Mouse (Mus musculus) heart, postnatal 0 days (tissue): Measurements from ENCODE around the gene Gm40193. TPM values are rescaled to one million over a fixed set of nuclear protein-coding genes. Genes with fewer than 3 reads are reported as not detected.

Source experiments
- ATAC-seq: fragments of 200-750 bp; cut with Nextera tagmentation; 2 replicates; pipeline ENCODE4 v1.8.0; 2017; ENCODE audit warnings: low read depth, moderate number of reproducible peaks, moderate library complexity; ENCODE audit not compliant: insufficient read depth
- DNase-seq: peaks from one replicate; pipeline ENCODE4 v3.0.0-alpha.2; 2016; ENCODE audit warnings: low spot score
- H3K27ac ChIP-seq: fragments of 300-500 bp; sonication (generic); 2 replicates; pipeline ENCODE4 v1.5.1; 2014; ENCODE audit warnings: low read depth, mild to moderate bottlenecking
- H3K27me3 ChIP-seq: fragments of 300-500 bp; sonication (generic); 2 replicates; pipeline ENCODE4 v1.6.1; 2014; ENCODE audit warnings: low read length, mixed read lengths; ENCODE audit not compliant: control insufficient read depth, insufficient read depth
- H3K36me3 ChIP-seq: fragments of 300-500 bp; sonication (generic); replicated peaks from 2 replicates; pipeline ENCODE4 v1.6.1; 2014; ENCODE audit warnings: low read length, mixed read lengths; ENCODE audit not compliant: control insufficient read depth, insufficient read depth
- H3K4me1 ChIP-seq: fragments of 300-500 bp; sonication (generic); 2 replicates; pipeline ENCODE4 v1.6.1; 2014; ENCODE audit warnings: antibody characterized with exemption; ENCODE audit not compliant: control insufficient read depth, insufficient read depth
- H3K4me2 ChIP-seq: fragments of 300-500 bp; sonication (generic); 2 replicates; pipeline ENCODE4 v1.6.1; 2014; ENCODE audit warnings: low read depth, mild to moderate bottlenecking, low read length, moderate library complexity
- H3K4me3 ChIP-seq: fragments of 300-500 bp; sonication (generic); 2 replicates; pipeline ENCODE4 v1.5.1; 2014; ENCODE audit warnings: low read depth, low read length
- H3K9ac ChIP-seq: fragments of 300-500 bp; sonication (generic); replicated peaks from 2 replicates; pipeline ENCODE4 v1.6.1; 2014; ENCODE audit warnings: low read depth, low read length, mixed read lengths
- H3K9me3 ChIP-seq: fragments of 300-500 bp; sonication (generic); replicated peaks from 2 replicates; pipeline ENCODE4 v1.6.1; 2016; ENCODE audit warnings: low read length; ENCODE audit not compliant: control insufficient read depth
- CTCF ChIP-seq: IDR thresholded peaks from 2 replicates; pipeline ENCODE4 v1.5.1; 2016; ENCODE audit warnings: antibody characterized with exemption, control low read depth, low read depth
- EP300 ChIP-seq: IDR thresholded peaks from 2 replicates; pipeline ENCODE4 v1.6.1; 2016; ENCODE audit warnings: antibody characterized with exemption, low read depth
- WGBS: fragments of 180-500 bp; shearing (Covaris S2); extraction: QIAGEN DNeasy Blood & Tissue Kit; methylation state at CpG from one replicate; pipeline ENCODE4 v1.1.7; 2014; 5-methylcytosine and 5-hydroxymethylcytosine counted together
- polyA plus RNA-seq: library from polyadenylated mRNA; unstranded; fragments of >200 nt; fragmentation: Nextera tagmentation; extraction: Ambion mirVana; gene quantifications from 2 replicates; pipeline ENCODE4 v1.2.1, GENCODE M21; 2015
- total RNA-seq: library from RNA; depleted of rRNA; stranded (reverse); fragments of >200 nt; gene quantifications from 2 replicates; pipeline ENCODE4 v1.2.3, GENCODE M21; 2014; ENCODE audit warnings: low replicate concordance; rRNA removed

Gm40193 gene
- total and polyA plus RNA-seq, 2 experiments from 2014 or later = not detected

GRCm38 (mm10) chr11:70487816-70488215 lies 44.9 kb downstream of the Gm40193 start:
- Histone ChIP-seq H3K27me3 (no peaks in the 10 kb centered on the region), H3K9me3 (0 out of 2 replicates have a peak, but pooled peaks cover 4% of the 10 kb centered on the region), H3K36me3 (no peaks in the 10 kb centered on the region), H3K9ac (no peak overlapping the region), H3K4me1 (no peaks in the 10 kb centered on the region), H3K4me3 (no peak overlapping the region), H3K27ac (no peak overlapping the region), H3K4me2 (no peak overlapping the region)
- DNase-seq (no peak), ATAC-seq (no peak)
- WGBS = 24% methylated on average over 4 of the region's 4 CpGs
- no peak for TF ChIP-seq EP300

GRCm38 (mm10) chr11:70485498-70485897 lies 47.2 kb downstream of the Gm40193 start:
- Histone ChIP-seq H3K9ac (no peak overlapping the region), H3K4me1 (no peaks in the 10 kb centered on the region), H3K27me3 (no peaks in the 10 kb centered on the region), H3K9me3 (no peaks in the 10 kb centered on the region), H3K27ac (no peak overlapping the region), H3K36me3 (no peaks in the 10 kb centered on the region), H3K4me2 (no peak overlapping the region), H3K4me3 (no peak overlapping the region)
- ATAC-seq (no peak), DNase-seq (no peak)
- WGBS = 48% methylated on average over 2 of the region's 2 CpGs
- TF ChIP-seq CTCF (no peak), EP300 (no peak)

Other genes with a start within 250 kb of the Gm40193 start
- gene Alox12e, start 210.3 kb downstream of the Gm40193 start, total RNA-seq = not detected in 2 replicates
- 0.05 TPM in 1 of 2 replicates, not detected in the other for gene Alox12e, start 210.3 kb downstream of the Gm40193 start, polyA plus RNA-seq
- 0.23 TPM in 1 of 2 replicates, not detected in the other for gene Alox15, start 180.9 kb downstream of the Gm40193 start, total RNA-seq
- 0.11 and 0.22 TPM in 2 replicates for gene Alox15, start 180.9 kb downstream of the Gm40193 start, polyA plus RNA-seq
- 15.1 and 15.9 TPM in 2 replicates for gene Pelp1, start 122.9 kb downstream of the Gm40193 start, total RNA-seq
- gene Pelp1, start 122.9 kb downstream of the Gm40193 start, polyA plus RNA-seq = 10.9 and 11.0 TPM in 2 replicates
- 9.5 and 27.5 TPM in 2 replicates for gene Arrb2, start 100.3 kb downstream of the Gm40193 start, total RNA-seq
- 4.8 and 6.0 TPM in 2 replicates for gene Arrb2, start 100.3 kb downstream of the Gm40193 start, polyA plus RNA-seq
- gene Med11, start 81.0 kb downstream of the Gm40193 start, total RNA-seq = 9.0 and 28.3 TPM in 2 replicates
- gene Med11, start 81.0 kb downstream of the Gm40193 start, polyA plus RNA-seq = 13.7 and 15.9 TPM in 2 replicates
- 0.04 and 5.0 TPM in 2 replicates for gene Zmynd15, start 73.5 kb downstream of the Gm40193 start, total RNA-seq
- 1.3 TPM in 2 replicates for gene Zmynd15, start 73.5 kb downstream of the Gm40193 start, polyA plus RNA-seq
- 5.9 and 12.8 TPM in 2 replicates for gene Cxcl16, start 73.0 kb downstream of the Gm40193 start, total RNA-seq
- gene Cxcl16, start 73.0 kb downstream of the Gm40193 start, polyA plus RNA-seq = 9.8 and 11.3 TPM in 2 replicates
- 0.34 and 8.6 TPM in 2 replicates for gene Tm4sf5, start 27.7 kb downstream of the Gm40193 start, total RNA-seq
- gene Tm4sf5, start 27.7 kb downstream of the Gm40193 start, polyA plus RNA-seq = 7.6 and 7.8 TPM in 2 replicates
- not detected in 2 replicates for gene Vmo1, start 18.3 kb downstream of the Gm40193 start, total RNA-seq
- gene Vmo1, start 18.3 kb downstream of the Gm40193 start, polyA plus RNA-seq = 0.18 and 0.55 TPM in 2 replicates
- not detected in 2 replicates for gene Gltpd2, start 13.7 kb downstream of the Gm40193 start, total RNA-seq
- gene Gltpd2, start 13.7 kb downstream of the Gm40193 start, polyA plus RNA-seq = 0.34 TPM in 1 of 2 replicates, not detected in the other
- gene Psmb6, start 7.6 kb downstream of the Gm40193 start, total RNA-seq = 474 and 521 TPM in 2 replicates
- gene Psmb6, start 7.6 kb downstream of the Gm40193 start, polyA plus RNA-seq = 640 and 644 TPM in 2 replicates
- gene Pld2, start 7.1 kb upstream of the Gm40193 start, total RNA-seq = 14.5 and 18.5 TPM in 2 replicates
- 5.4 and 6.8 TPM in 2 replicates for gene Pld2, start 7.1 kb upstream of the Gm40193 start, polyA plus RNA-seq
- gene Mink1, start 29.9 kb upstream of the Gm40193 start, total RNA-seq = 20.4 and 38.0 TPM in 2 replicates
- gene Mink1, start 29.9 kb upstream of the Gm40193 start, polyA plus RNA-seq = 5.0 and 5.2 TPM in 2 replicates
- not detected in 2 replicates for gene 4930544D05Rik, start 82.9 kb upstream of the Gm40193 start, total RNA-seq
- gene 4930544D05Rik, start 82.9 kb upstream of the Gm40193 start, polyA plus RNA-seq = not detected in 2 replicates
- not detected in 2 replicates for gene Chrne, start 86.3 kb upstream of the Gm40193 start, total RNA-seq
- gene Chrne, start 86.3 kb upstream of the Gm40193 start, polyA plus RNA-seq = not detected in 2 replicates
- 0.08 TPM in 1 of 2 replicates, not detected in the other for gene Gp1ba, start 106.2 kb upstream of the Gm40193 start, total RNA-seq
- gene Gp1ba, start 106.2 kb upstream of the Gm40193 start, polyA plus RNA-seq = 0.26 and 0.27 TPM in 2 replicates
- gene Rnf167, start 114.3 kb upstream of the Gm40193 start, total RNA-seq = 48.3 and 66.3 TPM in 2 replicates
- 61.8 and 62.5 TPM in 2 replicates for gene Rnf167, start 114.3 kb upstream of the Gm40193 start, polyA plus RNA-seq
- gene Slc25a11, start 114.5 kb upstream of the Gm40193 start, total RNA-seq = 530 and 532 TPM in 2 replicates
- 446 and 451 TPM in 2 replicates for gene Slc25a11, start 114.5 kb upstream of the Gm40193 start, polyA plus RNA-seq
- 924 and 959 TPM in 2 replicates for gene Pfn1, start 121.7 kb upstream of the Gm40193 start, total RNA-seq
- 903 and 932 TPM in 2 replicates for gene Pfn1, start 121.7 kb upstream of the Gm40193 start, polyA plus RNA-seq
- gene Eno3, start 124.3 kb upstream of the Gm40193 start, total RNA-seq = 1,315 and 1,376 TPM in 2 replicates
- 1,204 and 1,224 TPM in 2 replicates for gene Eno3, start 124.3 kb upstream of the Gm40193 start, polyA plus RNA-seq
- 42.0 and 53.9 TPM in 2 replicates for gene Spag7, start 136.5 kb upstream of the Gm40193 start, total RNA-seq
- 154 and 175 TPM in 2 replicates for gene Spag7, start 136.5 kb upstream of the Gm40193 start, polyA plus RNA-seq
- gene Camta2, start 155.2 kb upstream of the Gm40193 start, total RNA-seq = 8.7 and 9.5 TPM in 2 replicates
- gene Camta2, start 155.2 kb upstream of the Gm40193 start, polyA plus RNA-seq = 10.5 and 10.7 TPM in 2 replicates
- 0.23 and 1.9 TPM in 2 replicates for gene Inca1, start 167.2 kb upstream of the Gm40193 start, total RNA-seq
- gene Inca1, start 167.2 kb upstream of the Gm40193 start, polyA plus RNA-seq = 3.9 and 4.0 TPM in 2 replicates
- 92.9 and 110 TPM in 2 replicates for gene Kif1c, start 167.6 kb upstream of the Gm40193 start, total RNA-seq
- 6.3 and 6.4 TPM in 2 replicates for gene Kif1c, start 167.6 kb upstream of the Gm40193 start, polyA plus RNA-seq
- gene Zfp3, start 231.3 kb upstream of the Gm40193 start, total RNA-seq = 4.2 and 4.9 TPM in 2 replicates
- 9.6 and 10.8 TPM in 2 replicates for gene Zfp3, start 231.3 kb upstream of the Gm40193 start, polyA plus RNA-seq